Mouse (Mus musculus): ENCODE measurements around the gene Kctd6.

Gene Kctd6

GRCm38 (mm10) chr14:8214299-8215207 lies 613 bp downstream of the Kctd6 start:
- peak; percentile 41 to 55 for DNase-seq (ENCODE audit: low spot score in 2 of 2)

DNA sequence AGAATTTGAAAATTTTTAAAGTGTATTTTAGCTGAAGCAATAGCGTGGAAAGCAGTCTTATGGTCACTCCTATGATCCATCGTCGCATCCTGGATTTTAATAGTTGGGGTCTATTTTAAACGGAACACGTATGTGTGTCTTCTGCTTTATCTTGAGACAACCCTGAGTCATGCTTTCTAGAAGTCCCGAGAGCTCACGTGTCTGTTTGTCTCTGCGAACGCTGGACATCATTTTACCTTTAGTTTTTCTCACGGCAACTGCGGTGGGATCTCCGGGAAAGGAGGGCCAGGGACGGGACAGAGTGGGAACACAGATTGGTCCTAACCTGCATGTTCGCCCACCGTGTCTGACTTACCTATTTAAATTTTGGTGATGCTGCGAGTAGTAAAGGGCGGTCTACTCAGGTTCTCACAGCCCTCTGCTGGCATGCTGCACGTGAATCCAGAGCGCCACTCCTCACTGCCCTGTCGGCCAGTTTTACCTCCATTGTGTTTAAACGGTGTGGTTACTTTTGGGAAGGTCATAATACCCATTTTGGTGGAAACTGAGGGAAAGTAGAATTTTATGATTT lies 1.4 kb downstream of the Kctd6 start:
- DNase-seq (ENCODE audit: low spot score in 2 of 2), result no peak

GRCm38 (mm10) chr14:8216100-8216499 lies 2.2 kb downstream of the Kctd6 start:
- no peak for DNase-seq (ENCODE audit: low spot score in 2 of 2)

GRCm38 (mm10) chr14:8218238-8218637 lies 4.3 kb downstream of the Kctd6 start:
- DNase-seq (ENCODE audit: low spot score in 2 of 2), result no peak

DNA sequence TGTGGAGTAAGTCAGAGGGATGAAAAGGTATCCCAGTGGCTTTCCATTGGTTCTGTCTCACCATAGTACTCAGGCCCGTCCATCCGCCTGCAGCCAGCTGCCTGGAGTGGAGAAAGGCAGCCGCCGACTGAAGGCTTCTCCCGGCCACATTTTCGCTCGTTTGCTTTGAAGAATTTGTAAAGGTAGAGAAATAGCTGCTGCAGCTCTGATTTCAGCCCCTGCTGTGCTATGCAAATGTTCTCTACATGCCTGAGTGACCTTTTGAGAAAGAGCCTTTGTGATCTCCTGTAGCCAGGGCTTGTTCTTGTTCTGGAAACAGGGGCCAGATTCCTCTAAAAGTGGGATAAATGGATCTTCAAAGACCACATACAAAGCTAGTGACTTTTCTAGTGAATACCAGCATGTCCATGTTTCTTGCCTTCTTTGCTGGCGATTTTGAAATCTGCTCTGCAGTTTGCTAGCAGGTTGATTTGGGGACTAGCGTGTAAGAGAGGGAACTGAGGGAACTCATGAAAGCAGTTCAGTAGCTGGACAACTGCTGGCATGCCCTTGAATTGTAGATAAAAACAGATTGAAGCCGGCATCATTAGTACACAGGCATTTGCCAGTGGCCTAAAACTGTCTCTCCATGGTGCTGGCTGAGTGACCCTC lies 4.9 kb downstream of the Kctd6 start:
- no peak for DNase-seq (ENCODE audit: low spot score in 2 of 2)

DNA sequence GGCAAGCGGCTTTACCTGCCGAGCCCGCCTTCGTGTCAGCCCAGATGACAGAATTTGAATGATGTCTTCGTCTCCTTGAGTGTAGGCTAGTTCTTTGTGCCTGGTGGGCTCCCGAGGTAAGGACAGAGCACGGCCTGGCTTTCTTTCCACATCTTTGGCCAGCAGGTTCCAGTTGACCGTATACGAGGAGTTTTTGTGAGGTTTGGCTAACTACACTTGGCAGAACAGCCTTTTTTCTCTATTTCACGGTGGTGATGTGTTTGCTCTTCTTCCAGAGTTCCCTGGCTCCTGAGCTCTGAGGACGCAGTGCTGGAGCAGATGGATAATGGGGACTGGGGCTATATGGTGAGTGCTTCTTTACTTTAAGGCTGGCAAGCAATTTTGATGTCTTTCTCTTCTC lies 5.9 kb downstream of the Kctd6 start:
- DNase-seq (ENCODE audit: low spot score in 2 of 2), result no peak

- DNase-seq (ENCODE audit: low spot score in 2 of 2), result no peak
These were observed 6.4 kb downstream of the Kctd6 start for GRCm38 (mm10) chr14:8220306-8220705.

GRCm38 (mm10) chr14:8220912-8221311 lies 7.0 kb downstream of the Kctd6 start:
- no peak for DNase-seq (ENCODE audit: low spot score in 2 of 2)

DNA sequence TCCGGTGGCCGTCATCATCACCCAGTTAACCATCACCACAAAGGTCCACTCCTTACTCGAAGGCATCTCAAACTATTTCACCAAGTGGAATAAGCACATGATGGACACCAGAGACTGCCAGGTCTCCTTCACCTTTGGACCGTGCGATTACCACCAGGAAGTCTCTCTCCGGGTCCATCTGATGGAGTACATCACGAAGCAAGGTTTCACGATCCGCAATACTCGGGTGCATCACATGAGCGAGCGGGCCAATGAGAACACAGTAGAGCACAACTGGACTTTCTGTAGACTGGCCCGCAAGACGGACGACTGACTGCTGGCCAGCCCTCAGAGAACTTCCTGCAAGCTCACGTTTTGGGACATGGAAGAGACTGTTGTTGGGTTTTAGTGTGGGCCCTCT lies 8.6 kb downstream of the Kctd6 start:
- DNase-seq (ENCODE audit: low spot score in 2 of 2), result no peak

- DNase-seq (ENCODE audit: low spot score in 2 of 2), result no peak
These were observed 9.8 kb downstream of the Kctd6 start for GRCm38 (mm10) chr14:8223506-8224293.

- DNase-seq (ENCODE audit: low spot score in 2 of 2), result no peak
These were observed 10.9 kb downstream of the Kctd6 start for GRCm38 (mm10) chr14:8224805-8225204.

DNA sequence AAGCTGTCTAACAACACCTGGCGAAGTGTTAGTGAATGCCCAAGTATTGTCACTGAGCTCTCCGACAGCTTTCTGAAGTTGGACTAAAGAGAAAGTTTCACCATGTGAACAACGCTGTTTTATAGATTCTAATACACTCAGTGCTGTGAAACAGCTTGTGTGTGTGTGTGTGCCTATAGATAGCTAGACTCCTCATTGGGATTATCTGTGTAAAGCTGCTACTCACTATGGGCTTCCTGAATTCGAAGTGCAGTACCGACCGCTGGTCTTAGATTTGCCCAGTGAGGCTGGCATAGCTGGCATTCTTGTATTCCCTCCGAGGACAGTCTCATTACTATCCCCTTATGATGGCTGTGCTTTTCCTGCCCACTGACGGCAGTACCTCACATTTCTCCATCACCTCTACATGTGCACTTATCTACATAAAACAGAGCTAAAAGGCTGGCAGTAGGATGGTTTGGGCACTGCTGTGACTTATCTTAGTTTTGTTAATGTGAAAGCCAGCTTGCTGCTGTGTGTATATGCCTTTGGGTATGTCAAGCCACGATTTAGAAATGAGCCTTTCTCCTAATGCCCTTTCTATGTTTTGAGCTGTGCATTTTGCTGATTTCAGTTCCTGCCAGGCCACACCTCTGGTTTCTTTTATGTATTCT lies 15.6 kb downstream of the Kctd6 start:
- no peak for DNase-seq (ENCODE audit: low spot score in 2 of 2)

DNA sequence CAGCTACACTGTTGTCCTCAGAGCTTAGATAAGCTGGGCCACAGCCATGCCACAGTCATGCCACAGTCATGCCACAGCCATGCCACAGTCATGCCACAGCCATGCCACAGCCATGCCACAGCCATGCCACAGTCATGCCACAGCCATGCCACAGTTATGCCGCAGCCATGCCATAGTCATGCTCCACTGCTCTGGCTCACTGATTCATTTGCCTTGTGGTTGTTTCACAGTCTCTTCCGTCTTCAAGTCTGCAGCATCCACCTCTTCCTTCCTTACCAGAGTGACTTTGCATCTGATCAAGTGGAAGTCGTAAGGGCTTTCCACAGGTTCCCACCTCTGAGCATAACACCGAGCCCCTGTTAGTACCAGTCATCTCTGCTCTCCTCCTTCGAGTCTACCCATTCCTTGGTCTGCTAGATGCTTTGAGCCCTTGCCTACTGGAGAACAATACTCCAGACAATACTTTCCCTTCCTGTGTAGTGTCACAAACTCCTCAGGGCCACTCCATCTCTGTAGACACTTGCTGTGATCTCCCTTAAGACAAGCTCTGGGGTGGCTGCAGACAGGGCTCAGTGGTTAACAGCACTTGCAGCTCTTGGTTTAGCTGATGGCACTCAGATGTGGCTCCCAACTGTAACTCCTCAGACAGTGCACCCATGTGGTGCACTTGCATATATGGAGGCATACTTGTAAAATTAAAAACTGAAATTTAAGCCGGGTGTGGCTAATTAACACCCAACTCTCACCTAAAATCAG lies 18.4 kb downstream of the Kctd6 start:
- no peak for DNase-seq (ENCODE audit: low spot score in 2 of 2)

DNA sequence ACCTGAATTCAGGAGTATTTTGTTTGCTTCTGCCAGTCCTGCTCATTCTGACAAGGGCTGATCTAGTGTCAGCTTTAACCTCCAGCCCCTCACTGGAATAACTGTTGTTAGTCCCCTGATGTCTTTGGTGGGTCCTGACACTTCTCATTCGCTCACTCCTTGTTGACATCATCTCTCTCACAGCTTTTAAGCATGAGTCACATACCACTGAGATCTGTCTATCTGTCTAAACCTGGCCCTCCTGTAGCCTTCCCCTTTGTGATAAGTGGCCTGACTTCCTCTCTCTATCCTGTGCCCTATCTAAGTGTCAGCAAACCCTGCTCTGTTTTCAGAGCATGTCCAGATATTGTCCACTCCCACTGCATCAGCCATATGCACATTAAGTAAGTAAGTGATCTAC lies 19.3 kb downstream of the Kctd6 start:
- DNase-seq (ENCODE audit: low spot score in 2 of 2), result no peak

GRCm38 (mm10) chr14:8241816-8242215 lies 27.9 kb downstream of the Kctd6 start:
- DNase-seq (ENCODE audit: low spot score in 2 of 2), result no peak

- DNase-seq (ENCODE audit: low spot score in 2 of 2), result no peak
These were observed 28.5 kb downstream of the Kctd6 start for GRCm38 (mm10) chr14:8242388-8242920.

DNA sequence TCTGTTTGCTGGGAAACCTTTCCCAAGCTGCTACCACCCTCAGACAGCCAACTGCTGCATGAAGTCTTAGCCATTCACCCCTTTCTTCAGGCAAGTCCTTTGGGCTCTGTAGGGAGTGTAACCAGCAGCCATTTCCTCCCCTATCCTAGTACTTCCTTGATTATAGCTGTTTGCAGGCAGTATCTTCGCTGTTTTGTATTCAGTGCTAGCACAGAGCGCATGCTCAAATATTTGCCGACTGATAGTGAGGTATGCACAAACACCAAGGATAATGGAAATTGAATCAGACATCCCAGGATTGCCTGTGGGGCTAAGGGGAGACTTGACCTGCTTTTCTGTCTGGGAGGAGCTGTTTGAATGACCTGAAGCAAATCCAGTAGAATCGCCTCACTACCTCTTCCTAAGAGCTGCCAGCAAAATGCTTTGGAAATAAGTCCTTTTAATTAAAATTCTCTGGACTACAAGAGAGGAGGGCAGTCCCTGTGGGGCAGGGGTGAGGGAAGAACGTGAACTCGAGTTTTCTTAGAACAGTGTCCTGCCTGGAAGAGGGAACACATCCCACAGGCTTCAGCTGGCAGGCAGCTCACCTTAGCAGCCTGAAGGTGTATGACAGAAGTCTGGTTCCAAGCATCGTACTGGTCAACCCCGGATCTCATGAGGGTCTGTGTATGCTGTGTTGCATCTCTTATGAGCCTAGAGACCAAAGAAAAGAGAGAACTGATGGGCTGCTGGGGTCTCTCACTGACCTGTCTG lies 29.4 kb downstream of the Kctd6 start:
- DNase-seq (ENCODE audit: low spot score in 2 of 2), result no peak

- no peak for DNase-seq (ENCODE audit: low spot score in 2 of 2)
These were observed 30.3 kb downstream of the Kctd6 start for GRCm38 (mm10) chr14:8244211-8244611.

- no peak for DNase-seq (ENCODE audit: low spot score in 2 of 2)
These were observed 32.9 kb downstream of the Kctd6 start for GRCm38 (mm10) chr14:8246878-8247277.

- DNase-seq (ENCODE audit: low spot score in 2 of 2), result no peak
These were observed 35.3 kb downstream of the Kctd6 start for GRCm38 (mm10) chr14:8249206-8249605.

All from thymus, postnatal 10 days (tissue).